Mouse (Mus musculus) midbrain, embryonic 10.5 days (tissue): Measurements from ENCODE around the gene Galt. TPM values are rescaled to one million over a fixed set of nuclear protein-coding genes. Genes with fewer than 3 reads are reported as not detected.

Experiments used
- DNase-seq: peaks from one replicate; pipeline ENCODE4 v3.0.0-alpha.2; 2017; ENCODE audit warnings: low spot score
- H3K27ac ChIP-seq: fragments of 300-500 bp; sonication (generic); replicated peaks from 2 replicates; pipeline ENCODE4 v1.5.1; 2016; ENCODE audit warnings: mild to moderate bottlenecking
- H3K27me3 ChIP-seq: fragments of 300-500 bp; sonication (generic); 2 replicates; pipeline ENCODE4 v1.6.1; 2016; ENCODE audit warnings: low read depth, mild to moderate bottlenecking; ENCODE audit not compliant: poor library complexity, severe bottlenecking
- H3K36me3 ChIP-seq: fragments of 300-500 bp; sonication (generic); 2 replicates; pipeline ENCODE4 v1.6.1; 2016; ENCODE audit warnings: mild to moderate bottlenecking, moderate library complexity
- H3K4me1 ChIP-seq: fragments of 300-500 bp; sonication (generic); 2 replicates; pipeline ENCODE4 v1.6.1; 2016
- H3K4me3 ChIP-seq: fragments of 300-500 bp; sonication (generic); 2 replicates; pipeline ENCODE4 v1.5.1; 2016; ENCODE audit warnings: mild to moderate bottlenecking, moderate library complexity
- H3K9me3 ChIP-seq: fragments of 300-500 bp; sonication (generic); replicated peaks from 2 replicates; pipeline ENCODE4 v1.6.1; 2016; ENCODE audit warnings: mild to moderate bottlenecking
- WGBS: fragments of 180-500 bp; shearing (Covaris S2); methylation state at CpG from one replicate; pipeline ENCODE4 v1.1.7; 2016; 5-methylcytosine and 5-hydroxymethylcytosine counted together
- polyA plus RNA-seq: library from polyadenylated mRNA; unstranded; fragments of >200 nt; fragmentation: Nextera tagmentation; extraction: Ambion mirVana; gene quantifications from 2 replicates; pipeline ENCODE4 v1.2.1, GENCODE M21; 2016

The Galt gene
- polyA plus RNA-seq, 1 experiment from 2014 or later = 19.1 TPM

- Histone ChIP-seq H3K27me3 (no peaks in the 10 kb centered on the region), H3K27ac (no peak overlapping the region), H3K9me3 (no peaks in the 10 kb centered on the region), H3K4me3 (no peak overlapping the region), H3K36me3 (peaks cover 65% of the 10 kb centered on the region), H3K4me1 (peaks cover 32% of the 10 kb centered on the region)
- WGBS = 70% methylated on average over 6 of the region's 6 CpGs
- DNase-seq = no peak
These were observed 38.2 kb upstream of the Galt start for GRCm38 (mm10) chr4:41716834-41717233.

GRCm38 (mm10) chr4:41722918-41723351 lies 32.1 kb upstream of the Galt start, which contains the start of gene Dctn3:
Gene Dctn3 (minus strand): TSS chr4:41723170.
- peak within 1 kb of the TSS; percentile 87 for H3K27ac ChIP-seq
- H3K9me3 ChIP-seq = no peaks in the 10 kb centered on the region
- peak; percentile 89 for DNase-seq
- under 1% methylated on average over 27 of the region's 27 CpGs for WGBS
- H3K4me1 ChIP-seq = peaks cover 35% of the 10 kb centered on the region
- H3K36me3 ChIP-seq = peaks cover 28% of the 10 kb centered on the region
- H3K4me3 ChIP-seq = peak within 1 kb of the TSS; percentile 95
- peaks cover 44% of the 10 kb centered on the region for H3K27me3 ChIP-seq

- peaks cover 43% of the 10 kb centered on the region for H3K4me1 ChIP-seq
- no peaks in the 10 kb centered on the region for H3K36me3 ChIP-seq
- 14% methylated on average over 20 of the region's 20 CpGs for WGBS
- no peak overlapping the region for H3K27ac ChIP-seq
- peaks cover 85% of the 10 kb centered on the region for H3K27me3 ChIP-seq
- H3K4me3 ChIP-seq = peak overlapping the region; percentile 23; the same call in 1 of the 2 replicates
- DNase-seq = peak; percentile 12
- H3K9me3 ChIP-seq = no peaks in the 10 kb centered on the region
These were observed 28.0 kb upstream of the Galt start for GRCm38 (mm10) chr4:41726826-41727621.

- H3K4me3 ChIP-seq = peak within 1 kb of the TSS; percentile 53
- H3K27ac ChIP-seq = no peak within 1 kb of the TSS
- H3K4me1 ChIP-seq = peaks cover 25% of the 10 kb centered on the region
- DNase-seq = no peak
- H3K9me3 ChIP-seq = peaks cover 6% of the 10 kb centered on the region; the same call in 1 of the 2 replicates
- H3K36me3 ChIP-seq = no peaks in the 10 kb centered on the region
- peaks cover 81% of the 10 kb centered on the region for H3K27me3 ChIP-seq
- 2% methylated on average over 50 of the region's 50 CpGs for WGBS
These were observed 23.8 kb upstream of the Galt start, which contains the start of gene Arid3c for GRCm38 (mm10) chr4:41731052-41731765. Gene Arid3c (minus strand): TSS chr4:41731142.

GRCm38 (mm10) chr4:41737602-41738255 lies 17.3 kb upstream of the Galt start:
- H3K36me3 ChIP-seq = peaks cover 18% of the 10 kb centered on the region
- no peak overlapping the region for H3K27ac ChIP-seq
- H3K9me3 ChIP-seq = peaks cover 6% of the 10 kb centered on the region; the same call in 1 of the 2 replicates
- WGBS = 61% methylated on average over 8 of the region's 8 CpGs
- no peak overlapping the region for H3K4me3 ChIP-seq
- DNase-seq = peak; percentile 67
- H3K4me1 ChIP-seq = peaks cover 28% of the 10 kb centered on the region
- H3K27me3 ChIP-seq = peaks cover 15% of the 10 kb centered on the region

GRCm38 (mm10) chr4:41738256-41738603 lies 16.8 kb upstream of the Galt start:
- H3K36me3 ChIP-seq = peaks cover 18% of the 10 kb centered on the region
- H3K27ac ChIP-seq = no peak overlapping the region
- peaks cover 28% of the 10 kb centered on the region for H3K4me1 ChIP-seq
- no peak overlapping the region for H3K4me3 ChIP-seq
- peaks cover 6% of the 10 kb centered on the region; the same call in 1 of the 2 replicates for H3K9me3 ChIP-seq
- H3K27me3 ChIP-seq = peaks cover 10% of the 10 kb centered on the region
- 69% methylated on average over 1 of the region's 1 CpGs for WGBS
- no peak for DNase-seq

- no peak overlapping the region for H3K27ac ChIP-seq
- DNase-seq = no peak
- H3K4me1 ChIP-seq = peaks cover 28% of the 10 kb centered on the region
- H3K9me3 ChIP-seq = peaks cover 6% of the 10 kb centered on the region; the same call in 1 of the 2 replicates
- peaks cover 18% of the 10 kb centered on the region for H3K36me3 ChIP-seq
- H3K4me3 ChIP-seq = peak overlapping the region; percentile 73; the same call in 1 of the 2 replicates
- 89% methylated on average over 13 of the region's 13 CpGs for WGBS
- 0 out of 2 replicates have a peak, but pooled peaks cover 5% of the 10 kb centered on the region for H3K27me3 ChIP-seq
These were observed 15.8 kb upstream of the Galt start for GRCm38 (mm10) chr4:41739260-41739659.

- Histone ChIP-seq H3K36me3 (peaks cover 18% of the 10 kb centered on the region), H3K9me3 (peaks cover 6% of the 10 kb centered on the region), H3K27me3 (no peaks in the 10 kb centered on the region), H3K4me1 (peaks cover 28% of the 10 kb centered on the region), H3K4me3 (peak overlapping the region; percentile 73), H3K27ac (peak overlapping the region; percentile 89)
- no peak for DNase-seq
- 1% methylated on average over 48 of the region's 48 CpGs for WGBS
These were observed 14.5 kb upstream of the Galt start for GRCm38 (mm10) chr4:41740380-41741157.

GRCm38 (mm10) chr4:41741158-41741560 lies 13.9 kb upstream of the Galt start:
- Histone ChIP-seq H3K27me3 (no peaks in the 10 kb centered on the region), H3K9me3 (peaks cover 8% of the 10 kb centered on the region), H3K36me3 (peaks cover 18% of the 10 kb centered on the region), H3K4me1 (peaks cover 28% of the 10 kb centered on the region), H3K4me3 (peak overlapping the region; percentile 73), H3K27ac (peak overlapping the region; percentile 89)
- under 1% methylated on average over 27 of the region's 27 CpGs for WGBS
- DNase-seq = peak; percentile 93

GRCm38 (mm10) chr4:41744131-41744530 lies 10.9 kb upstream of the Galt start:
- WGBS = 72% methylated on average over 2 of the region's 2 CpGs
- Histone ChIP-seq H3K9me3 (peaks cover 18% of the 10 kb centered on the region), H3K27me3 (no peaks in the 10 kb centered on the region), H3K27ac (no peak overlapping the region), H3K4me1 (peaks cover 26% of the 10 kb centered on the region), H3K36me3 (peaks cover 6% of the 10 kb centered on the region), H3K4me3 (no peak overlapping the region)
- DNase-seq = no peak

- Histone ChIP-seq H3K4me1 (peaks cover 18% of the 10 kb centered on the region), H3K27ac (no peak overlapping the region), H3K9me3 (peaks cover 18% of the 10 kb centered on the region), H3K27me3 (no peaks in the 10 kb centered on the region), H3K36me3 (no peaks in the 10 kb centered on the region), H3K4me3 (no peak overlapping the region)
- WGBS = 68% methylated on average over 1 of the region's 1 CpGs
- no peak for DNase-seq
These were observed 10.0 kb upstream of the Galt start for GRCm38 (mm10) chr4:41745021-41745420.
